ENCODE assay signal across 7 mouse cellular contexts in genomic region chr6:83159456-83159855, GRCm38 (mm10). TPM values are rescaled to one million over a fixed set of nuclear protein-coding genes. Genes with fewer than 3 reads are reported as not detected.
DNase-seq lines count a peak whose midpoint lies in the region; ATAC-seq and TF ChIP-seq lines count a peak whose summit lies in the region.
"Not testable (repeated sequence)": the region's sequence is repeated elsewhere in the genome, so short reads cannot be mapped to it uniquely, and the experiment has no call there.

No protein-coding gene starts in this region.

- not testable (repeated sequence) for ATAC-seq in G1E (ENCODE audit: extremely low read depth, insufficient number of reproducible peaks, low FRiP score, poor library complexity, severe bottlenecking)
- peak; percentile 49 for ATAC-seq in megakaryocyte progenitor cell, adult 5-6 weeks (replicated peaks; ENCODE audit: poor library complexity)

- 0 out of 2 replicates have a peak, but pooled peaks have one; percentile 29 for TF ChIP-seq CTCF in G1E (IDR thresholded peaks at IDR 0.05; ENCODE audit: low read depth, low read length)
- peak; percentile 18; the same call in 1 of the 2 replicates for TF ChIP-seq CTCF in brain, embryonic 14.5 days (IDR thresholded peaks at IDR 0.05; ENCODE audit: borderline replicate concordance, extremely low read depth, insufficient read depth, insufficient read length)
- TF ChIP-seq CTCF in left cerebral cortex, adult 2 months (IDR thresholded peaks at IDR 0.05) = peak; percentile 52
- not testable (repeated sequence) for TF ChIP-seq CTCF in testis, adult 2 months (IDR thresholded peaks at IDR 0.05; ENCODE audit: control insufficient read depth, insufficient read depth, insufficient replicate concordance, low read depth, low read length)

- not testable (repeated sequence) for DNase-seq in G1E (ENCODE audit: low spot score); left cerebral cortex, adult 2 months (ENCODE audit: extremely low spot score in 1 of 2, low spot score in 2 of 2)
- DNase-seq in brain, embryonic 14.5 days (ENCODE audit: low read depth) = peak; percentile 82
- DNase-seq in embryonic facial prominence, embryonic 10.5 days (ENCODE audit: low spot score) = peak; percentile 52
- DNase-seq in heart, postnatal 4 days = peak; percentile 62

- intact Hi-C loops in left cerebral cortex, adult 2 months (cut with DNase I) = not testable (repeated sequence)

- not testable (repeated sequence) for H3K36me3 ChIP-seq in G1E (replicated peaks); embryonic facial prominence, embryonic 10.5 days (replicated peaks); testis, adult 2 months (ENCODE audit: control insufficient read depth, insufficient read depth, low read length)

- 33% methylated on average over 3 of the region's 3 CpGs for WGBS in embryonic facial prominence, embryonic 10.5 days

- not testable (repeated sequence) for H3K9me3 ChIP-seq in G1E (replicated peaks); embryonic facial prominence, embryonic 10.5 days

- not testable (repeated sequence) for H3K27ac ChIP-seq in embryonic facial prominence, embryonic 10.5 days (replicated peaks); left cerebral cortex, adult 2 months; testis, adult 2 months (ENCODE audit: control insufficient read depth, insufficient read depth, low read depth, low read length)

- H3K27me3 ChIP-seq in G1E (ENCODE audit: insufficient read depth, low read length) = peaks cover 44% of the 10 kb centered on the region
- H3K27me3 ChIP-seq in embryonic facial prominence, embryonic 10.5 days (replicated peaks; ENCODE audit: low read depth, poor library complexity, severe bottlenecking) = peaks cover 46% of the 10 kb centered on the region
- H3K27me3 ChIP-seq in testis, adult 2 months (ENCODE audit: control insufficient read depth, insufficient read depth, low read length) = not testable (repeated sequence)

- not testable (repeated sequence) for H3K4me3 ChIP-seq in G1E (ENCODE audit: low read depth, low read length); embryonic facial prominence, embryonic 10.5 days; left cerebral cortex, adult 2 months
- peak overlapping the region; percentile 53; the same call in 1 of the 2 replicates for H3K4me3 ChIP-seq in testis, adult 2 months (ENCODE audit: control insufficient read depth, low read depth, low read length)

- not testable (repeated sequence) for TF ChIP-seq POLR2A in brain, embryonic 14.5 days (IDR thresholded peaks at IDR 0.05; ENCODE audit: borderline replicate concordance, extremely low read depth, insufficient read depth, insufficient read length, poor library complexity, severe bottlenecking); testis, adult 2 months (IDR thresholded peaks at IDR 0.05; ENCODE audit: control insufficient read depth, low read depth, low read length)

- peaks cover 32% of the 10 kb centered on the region for H3K4me1 ChIP-seq in G1E (ENCODE audit: insufficient read depth, low read depth, low read length)
- peaks cover 41% of the 10 kb centered on the region for H3K4me1 ChIP-seq in embryonic facial prominence, embryonic 10.5 days
- H3K4me1 ChIP-seq in testis, adult 2 months (ENCODE audit: control insufficient read depth, insufficient read depth, low read length) = peaks cover 23% of the 10 kb centered on the region

RNA-seq across cellular contexts. Expression of gene 1700003E16Rik, which starts 3.3 kb away (rescaled TPM):
- total RNA-seq in G1E (2014; fragmentation: Nextera tagmentation) = not detected in 2 replicates
- total RNA-seq in G1E (2017) = 0.12 and 0.16 TPM in 2 replicates
- polyA plus RNA-seq in G1E (2012) = not detected in 2 replicates
- polyA plus RNA-seq in brain, embryonic 14.5 days (2012; rRNA removed) = 2.9 and 4.1 TPM in 2 replicates
- 1.3 and 2.1 TPM in 2 replicates for polyA plus RNA-seq in embryonic facial prominence, embryonic 10.5 days (2016; fragmentation: Nextera tagmentation; extraction: Ambion mirVana)
- total RNA-seq in heart, postnatal 4 days (2021) = under 1 TPM in 1 of 2 experiments, not detected in 1; 0.14 TPM
- 10 to 100 TPM; 30.9 to 35.6 TPM for total RNA-seq in left cerebral cortex, adult 2 months (2021)
- total RNA-seq in megakaryocyte progenitor cell, adult 5-6 weeks (2015) = not detected in 2 replicates
- not detected in 2 replicates for total RNA-seq in megakaryocyte progenitor cell, adult 5-6 weeks (2017)
- 604 and 651 TPM in 2 replicates for polyA plus RNA-seq in testis, adult 2 months (2012; rRNA removed)

RNA-seq across cellular contexts. Expression of gene Wdr54, which starts 3.3 kb away (rescaled TPM):
- not detected in 2 replicates for total RNA-seq in G1E (2014; fragmentation: Nextera tagmentation)
- total RNA-seq in G1E (2017) = 0.27 TPM in 1 of 2 replicates, not detected in the other
- not detected in 2 replicates for polyA plus RNA-seq in G1E (2012)
- 21.2 and 31.4 TPM in 2 replicates for polyA plus RNA-seq in brain, embryonic 14.5 days (2012; rRNA removed)
- 10.2 and 11.2 TPM in 2 replicates for polyA plus RNA-seq in embryonic facial prominence, embryonic 10.5 days (2016; fragmentation: Nextera tagmentation; extraction: Ambion mirVana)
- total RNA-seq in heart, postnatal 4 days (2021) = 1 to 10 TPM; 1.6 to 1.8 TPM
- 10 to 100 TPM; 26.0 to 26.6 TPM for total RNA-seq in left cerebral cortex, adult 2 months (2021)
- 0.57 TPM in 1 of 2 replicates, not detected in the other for total RNA-seq in megakaryocyte progenitor cell, adult 5-6 weeks (2015)
- total RNA-seq in megakaryocyte progenitor cell, adult 5-6 weeks (2017) = under 0.01 and 0.14 TPM in 2 replicates
- polyA plus RNA-seq in testis, adult 2 months (2012; rRNA removed) = 129 and 133 TPM in 2 replicates

RNA-seq across cellular contexts. Expression of gene Dctn1, which starts 6.3 kb away (rescaled TPM):
- total RNA-seq in G1E (2014; fragmentation: Nextera tagmentation) = 83.0 and 86.3 TPM in 2 replicates
- 31.0 and 51.6 TPM in 2 replicates for total RNA-seq in G1E (2017)
- 243 and 444 TPM in 2 replicates for polyA plus RNA-seq in G1E (2012)
- 217 and 252 TPM in 2 replicates for polyA plus RNA-seq in brain, embryonic 14.5 days (2012; rRNA removed)
- polyA plus RNA-seq in embryonic facial prominence, embryonic 10.5 days (2016; fragmentation: Nextera tagmentation; extraction: Ambion mirVana) = 112 and 116 TPM in 2 replicates
- 100 to 1,000 TPM; 122 to 123 TPM for total RNA-seq in heart, postnatal 4 days (2021)
- total RNA-seq in left cerebral cortex, adult 2 months (2021) = 100 to 1,000 TPM; 369 to 376 TPM
- 50.8 and 51.4 TPM in 2 replicates for total RNA-seq in megakaryocyte progenitor cell, adult 5-6 weeks (2015)
- total RNA-seq in megakaryocyte progenitor cell, adult 5-6 weeks (2017) = 85.9 and 86.2 TPM in 2 replicates
- polyA plus RNA-seq in testis, adult 2 months (2012; rRNA removed) = 49.3 and 57.9 TPM in 2 replicates

RNA-seq across cellular contexts. Expression of gene Rtkn, which starts 24.2 kb away (rescaled TPM):
- total RNA-seq in G1E (2014; fragmentation: Nextera tagmentation) (6.8 and 7.6 TPM in 2 replicates), G1E (2017) (4.0 and 4.9 TPM in 2 replicates)
- polyA plus RNA-seq in G1E (2012) = 34.2 and 48.4 TPM in 2 replicates
- polyA plus RNA-seq in brain, embryonic 14.5 days (2012; rRNA removed) = 28.9 and 30.7 TPM in 2 replicates
- polyA plus RNA-seq in embryonic facial prominence, embryonic 10.5 days (2016; fragmentation: Nextera tagmentation; extraction: Ambion mirVana) = 38.2 and 39.0 TPM in 2 replicates
- total RNA-seq in heart, postnatal 4 days (2021) = 10 to 100 TPM; 11.7 to 13.1 TPM
- total RNA-seq in left cerebral cortex, adult 2 months (2021) = 10 to 100 TPM; 87.0 to 97.5 TPM
- 1.9 and 2.4 TPM in 2 replicates for total RNA-seq in megakaryocyte progenitor cell, adult 5-6 weeks (2015)
- total RNA-seq in megakaryocyte progenitor cell, adult 5-6 weeks (2017) = 2.2 and 2.4 TPM in 2 replicates
- 13.2 and 19.2 TPM in 2 replicates for polyA plus RNA-seq in testis, adult 2 months (2012; rRNA removed)

RNA-seq across cellular contexts. Expression of gene Ino80b, which starts 34.2 kb away (rescaled TPM):
- total RNA-seq in G1E (2014; fragmentation: Nextera tagmentation) (19.7 and 20.5 TPM in 2 replicates), G1E (2017) (21.1 and 27.1 TPM in 2 replicates)
- polyA plus RNA-seq in G1E (2012) = 121 and 171 TPM in 2 replicates
- 43.4 and 47.9 TPM in 2 replicates for polyA plus RNA-seq in brain, embryonic 14.5 days (2012; rRNA removed)
- polyA plus RNA-seq in embryonic facial prominence, embryonic 10.5 days (2016; fragmentation: Nextera tagmentation; extraction: Ambion mirVana) = 18.6 and 20.2 TPM in 2 replicates
- total RNA-seq in heart, postnatal 4 days (2021) = 10 to 100 TPM; 14.9 to 17.4 TPM
- 10 to 100 TPM; 19.9 to 22.2 TPM for total RNA-seq in left cerebral cortex, adult 2 months (2021)
- total RNA-seq in megakaryocyte progenitor cell, adult 5-6 weeks (2015) = 20.7 and 24.4 TPM in 2 replicates
- 35.5 and 44.4 TPM in 2 replicates for total RNA-seq in megakaryocyte progenitor cell, adult 5-6 weeks (2017)
- polyA plus RNA-seq in testis, adult 2 months (2012; rRNA removed) = 35.0 and 50.6 TPM in 2 replicates

Comparison
In these comparisons a context has a peak if more than half of its experiments do, and no peak if none do; other contexts are left out.
1. RNA of gene 1700003E16Rik, which starts 3.3 kb away (total RNA-seq): 30.9 to 35.6 TPM in left cerebral cortex, adult 2 months; 0.12 to 0.16 TPM in G1E, 0.14 TPM in heart, postnatal 4 days and not detected in megakaryocyte progenitor cell, adult 5-6 weeks; every median in the first group is over 10 times any median in the second.
2. RNA of gene Wdr54, which starts 3.3 kb away (total RNA-seq): 26.0 to 26.6 TPM in left cerebral cortex, adult 2 months; 1.6 to 1.8 TPM in heart, postnatal 4 days, under 0.01 to 0.57 TPM in megakaryocyte progenitor cell, adult 5-6 weeks and 0.27 TPM in G1E; every median in the first group is over 4 times any median in the second.